Mouse (Mus musculus): ENCODE measurements around the gene Nol12. TPM values are rescaled to one million over a fixed set of nuclear protein-coding genes. Genes with fewer than 3 reads are reported as not detected.

The Nol12 gene
- polyA plus RNA-seq, 1 experiment, result 30.5 TPM

DNA sequence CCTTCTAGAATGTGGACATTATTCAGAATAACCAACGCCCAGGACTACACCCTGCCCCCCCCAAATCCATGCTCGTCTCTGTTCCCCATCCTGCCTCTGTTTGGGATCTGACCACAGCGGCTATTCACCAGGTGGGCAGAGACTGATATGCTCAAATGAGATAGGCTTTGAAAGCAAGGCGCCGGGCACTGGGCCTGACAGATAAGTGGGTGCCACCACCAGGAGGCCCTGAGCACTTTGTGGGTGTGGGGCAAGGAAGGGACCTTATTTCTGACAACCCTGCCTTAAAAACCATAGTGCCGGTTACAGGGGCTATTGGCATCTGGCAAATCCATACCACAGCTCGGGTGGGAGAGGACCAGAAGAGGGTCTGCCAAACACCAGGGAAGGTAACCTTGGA is 12.0 kb upstream of the Nol12 start:
- peak overlapping the region; percentile 74 for H3K27ac ChIP-seq (ENCODE audit: control insufficient read depth, insufficient read depth, low read depth, low read length, poor library complexity)
- H3K4me3 ChIP-seq (replicated peaks; ENCODE audit: control insufficient read depth, low read depth, low read length), result no peak overlapping the region
- H3K4me1 ChIP-seq (ENCODE audit: control insufficient read depth, insufficient read depth, low read length), result peaks cover 10% of the 10 kb centered on the region
- TF ChIP-seq CTCF (IDR thresholded peaks at IDR 0.05; ENCODE audit: control insufficient read depth, insufficient read depth, low read length) (no peak), POLR2A (IDR thresholded peaks at IDR 0.05; ENCODE audit: borderline replicate concordance, control insufficient read depth, low read depth, low read length) (no peak)
- WGBS, result 22% methylated on average over 7 of the region's 7 CpGs

GRCm38 (mm10) chr15:78923585-78923984 is 11.1 kb upstream of the Nol12 start:
- Histone ChIP-seq H3K27ac (ENCODE audit: control insufficient read depth, insufficient read depth, low read depth, low read length, poor library complexity) (peak overlapping the region; percentile 74), H3K4me3 (replicated peaks; ENCODE audit: control insufficient read depth, low read depth, low read length) (no peak overlapping the region), H3K4me1 (ENCODE audit: control insufficient read depth, insufficient read depth, low read length) (peaks cover 10% of the 10 kb centered on the region)
- WGBS, result 7% methylated on average over 6 of the region's 6 CpGs
- TF ChIP-seq CTCF (IDR thresholded peaks at IDR 0.05; ENCODE audit: control insufficient read depth, insufficient read depth, low read length), result no peak
- 0 out of 2 replicates have a peak, but pooled peaks have one; percentile 24 for TF ChIP-seq POLR2A (IDR thresholded peaks at IDR 0.05; ENCODE audit: borderline replicate concordance, control insufficient read depth, low read depth, low read length)

DNA sequence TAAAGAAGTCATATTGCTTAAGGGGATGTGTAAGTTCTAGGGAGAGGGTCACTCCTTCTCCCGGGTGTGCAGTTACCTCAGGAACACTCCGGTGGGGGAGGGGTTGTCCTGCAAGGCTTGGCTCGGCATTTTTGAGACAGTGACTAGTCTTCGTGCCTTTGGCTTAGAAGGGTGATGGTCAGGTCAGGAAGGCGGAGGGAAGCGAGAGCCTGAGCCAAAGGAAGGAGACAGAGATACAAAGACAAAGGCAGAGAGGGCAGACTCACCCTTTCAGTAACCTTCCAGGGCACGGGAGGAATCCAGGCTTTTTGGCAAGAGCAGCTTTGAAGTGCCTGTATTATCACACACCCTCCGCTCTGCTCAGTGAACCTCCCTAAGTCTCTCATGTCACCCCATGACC is 9.6 kb upstream of the Nol12 start:
- no peak overlapping the region for H3K27ac ChIP-seq (ENCODE audit: control insufficient read depth, insufficient read depth, low read depth, low read length, poor library complexity)
- no peak overlapping the region for H3K4me3 ChIP-seq (replicated peaks; ENCODE audit: control insufficient read depth, low read depth, low read length)
- TF ChIP-seq CTCF (IDR thresholded peaks at IDR 0.05; ENCODE audit: control insufficient read depth, insufficient read depth, low read length) (no peak), POLR2A (IDR thresholded peaks at IDR 0.05; ENCODE audit: borderline replicate concordance, control insufficient read depth, low read depth, low read length) (no peak)
- H3K4me1 ChIP-seq (ENCODE audit: control insufficient read depth, insufficient read depth, low read length), result peaks cover 10% of the 10 kb centered on the region
- 70% methylated on average over 8 of the region's 8 CpGs for WGBS

- peak within 1 kb of the TSS; percentile 65 for H3K4me3 ChIP-seq (replicated peaks; ENCODE audit: control insufficient read depth, low read depth, low read length)
- TF ChIP-seq POLR2A (IDR thresholded peaks at IDR 0.05; ENCODE audit: borderline replicate concordance, control insufficient read depth, low read depth, low read length) (peak; percentile 38; the same call in 1 of the 2 replicates), CTCF (IDR thresholded peaks at IDR 0.05; ENCODE audit: control insufficient read depth, insufficient read depth, low read length) (no peak)
- peaks cover 10% of the 10 kb centered on the region for H3K4me1 ChIP-seq (ENCODE audit: control insufficient read depth, insufficient read depth, low read length)
- WGBS, result 10% methylated on average over 20 of the region's 20 CpGs
- peak within 1 kb of the TSS; percentile 85 for H3K27ac ChIP-seq (ENCODE audit: control insufficient read depth, insufficient read depth, low read depth, low read length, poor library complexity)
These were observed 8.5 kb upstream of the Nol12 start, which contains the start of gene Lgals1 for GRCm38 (mm10) chr15:78926021-78926919. Gene Lgals1, plus strand, starts transcription at chr15:78926725.

GRCm38 (mm10) chr15:78927021-78927787 is 7.5 kb upstream of the Nol12 start:
- H3K4me1 ChIP-seq (ENCODE audit: control insufficient read depth, insufficient read depth, low read length), result peaks cover 10% of the 10 kb centered on the region
- H3K4me3 ChIP-seq (replicated peaks; ENCODE audit: control insufficient read depth, low read depth, low read length), result peak overlapping the region; percentile 65
- 15% methylated on average over 15 of the region's 15 CpGs for WGBS
- TF ChIP-seq CTCF (IDR thresholded peaks at IDR 0.05; ENCODE audit: control insufficient read depth, insufficient read depth, low read length) (no peak), POLR2A (IDR thresholded peaks at IDR 0.05; ENCODE audit: borderline replicate concordance, control insufficient read depth, low read depth, low read length) (no peak)
- peak overlapping the region; percentile 85 for H3K27ac ChIP-seq (ENCODE audit: control insufficient read depth, insufficient read depth, low read depth, low read length, poor library complexity)

- H3K4me1 ChIP-seq (ENCODE audit: control insufficient read depth, insufficient read depth, low read length), result peaks cover 9% of the 10 kb centered on the region
- TF ChIP-seq CTCF (IDR thresholded peaks at IDR 0.05; ENCODE audit: control insufficient read depth, insufficient read depth, low read length) (no peak), POLR2A (IDR thresholded peaks at IDR 0.05; ENCODE audit: borderline replicate concordance, control insufficient read depth, low read depth, low read length) (peak; percentile 44; the same call in 1 of the 2 replicates)
- peak overlapping the region; percentile 52 for H3K4me3 ChIP-seq (replicated peaks; ENCODE audit: control insufficient read depth, low read depth, low read length)
- WGBS, result under 1% methylated on average over 35 of the region's 35 CpGs
- H3K27ac ChIP-seq (ENCODE audit: control insufficient read depth, insufficient read depth, low read depth, low read length, poor library complexity), result peak overlapping the region; percentile 85
These were observed 6.8 kb upstream of the Nol12 start for GRCm38 (mm10) chr15:78927788-78928457.

GRCm38 (mm10) chr15:78928539-78928938 is 6.2 kb upstream of the Nol12 start:
- 44% methylated on average over 8 of the region's 8 CpGs for WGBS
- Histone ChIP-seq H3K27ac (ENCODE audit: control insufficient read depth, insufficient read depth, low read depth, low read length, poor library complexity) (no peak overlapping the region), H3K4me1 (ENCODE audit: control insufficient read depth, insufficient read depth, low read length) (peaks cover 4% of the 10 kb centered on the region; the same call in 1 of the 2 replicates), H3K4me3 (replicated peaks; ENCODE audit: control insufficient read depth, low read depth, low read length) (no peak overlapping the region)
- TF ChIP-seq CTCF (IDR thresholded peaks at IDR 0.05; ENCODE audit: control insufficient read depth, insufficient read depth, low read length) (no peak), POLR2A (IDR thresholded peaks at IDR 0.05; ENCODE audit: borderline replicate concordance, control insufficient read depth, low read depth, low read length) (no peak)
